Mouse (Mus musculus) spleen, adult 2 months (tissue): ENCODE measurements around the gene Slc13a5.

Source experiments
- CTCF ChIP-seq: fragments of 200-500 bp; IDR thresholded peaks from 2 replicates; pipeline ENCODE4 v1.5.1; 2011; ENCODE audit warnings: mild to moderate bottlenecking, inconsistent platforms; ENCODE audit not compliant: insufficient read depth, insufficient read length, insufficient replicate concordance; ENCODE audit errors: extremely low read depth
- POLR2A ChIP-seq: fragments of 200-500 bp; IDR thresholded peaks from 2 replicates; pipeline ENCODE4 v1.6.1; 2011; ENCODE audit warnings: low read depth, low read length, inconsistent platforms

DNA sequence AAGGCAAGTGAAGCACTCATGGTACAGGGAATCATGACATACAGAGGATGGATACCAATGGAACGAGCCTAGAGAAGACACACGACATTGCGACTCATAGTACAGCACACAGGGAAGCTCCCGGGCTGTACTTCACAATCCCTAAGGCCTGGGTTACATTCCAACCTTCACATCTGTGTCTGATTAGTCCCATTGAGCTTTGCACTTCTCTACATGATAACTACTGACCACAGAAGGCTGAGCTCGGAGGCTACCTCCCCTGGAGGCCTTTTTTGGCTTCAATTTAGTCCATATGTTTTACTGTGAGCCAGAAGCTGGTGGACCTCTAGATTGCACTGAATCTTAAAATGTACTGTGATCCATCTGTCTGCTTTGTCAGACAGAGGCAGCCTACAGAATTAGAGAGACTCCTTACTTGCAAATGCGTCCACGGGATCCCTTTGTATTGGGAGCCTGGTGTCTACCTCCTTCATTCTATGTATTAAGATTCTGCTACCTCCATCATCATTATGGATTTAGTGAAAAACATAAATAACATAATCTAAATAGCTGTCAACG, 21.7 kb downstream of the Slc13a5 start:
- TF ChIP-seq CTCF (no peak), POLR2A (no peak)
